Mouse (Mus musculus): Measurements from ENCODE around the gene Olfr1051. TPM values are rescaled to one million over a fixed set of nuclear protein-coding genes. Genes with fewer than 3 reads are reported as not detected.
"Not testable (repeated sequence)": the region's sequence is repeated elsewhere in the genome, so short reads cannot be mapped to it uniquely, and the experiment has no call there.

The Olfr1051 gene
- polyA plus RNA-seq (2012; rRNA removed), result not detected in 2 replicates

GRCm38 (mm10) chr2:86278988-86279387 is at the start of gene Olfr1051:
Gene Olfr1051 (minus strand): TSS chr2:86279088.
- not testable (repeated sequence) for H3K36me3 ChIP-seq (ENCODE audit: control insufficient read depth, insufficient read depth, low read length); DNase-seq (ENCODE audit: low read depth in 1 of 2, low spot score in 2 of 2); H3K27me3 ChIP-seq (ENCODE audit: control insufficient read depth, insufficient read depth, low read length); H3K4me3 ChIP-seq (ENCODE audit: extremely low read depth, insufficient read depth, insufficient read length); H3K4me1 ChIP-seq (ENCODE audit: control insufficient read depth, insufficient read depth, insufficient read length); H3K27ac ChIP-seq (ENCODE audit: insufficient read depth, low read length)

GRCm38 (mm10) chr2:86315184-86315583 is 36.3 kb upstream of the Olfr1051 start, which contains the start of gene Olfr1053:
Gene Olfr1053 (minus strand): TSS chr2:86315284.
- Histone ChIP-seq H3K36me3 (ENCODE audit: control insufficient read depth, insufficient read depth, low read length) (no peaks in the 10 kb centered on the region), H3K27ac (ENCODE audit: insufficient read depth, low read length) (no peak within 1 kb of the TSS), H3K27me3 (ENCODE audit: control insufficient read depth, insufficient read depth, low read length) (no peaks in the 10 kb centered on the region), H3K4me1 (ENCODE audit: control insufficient read depth, insufficient read depth, insufficient read length) (no peaks in the 10 kb centered on the region), H3K4me3 (ENCODE audit: extremely low read depth, insufficient read depth, insufficient read length) (no peak within 1 kb of the TSS)
- 57% methylated on average over 3 of the region's 3 CpGs for WGBS
- no peak for TF ChIP-seq CTCF (IDR thresholded peaks at IDR 0.05; ENCODE audit: extremely low read depth, insufficient read depth, insufficient read length, insufficient replicate concordance)
- TF ChIP-seq POLR2A (IDR thresholded peaks at IDR 0.05; ENCODE audit: low read depth, low read length), result no peak
- DNase-seq (ENCODE audit: low read depth in 1 of 2, low spot score in 2 of 2), result no peak

GRCm38 (mm10) chr2:86292155-86292554 is 13.3 kb upstream of the Olfr1051 start, which contains the start of gene Olfr1052:
Gene Olfr1052 (plus strand): TSS chr2:86292455.
- TF ChIP-seq POLR2A (IDR thresholded peaks at IDR 0.05; ENCODE audit: low read depth, low read length) (no peak), CTCF (IDR thresholded peaks at IDR 0.05; ENCODE audit: extremely low read depth, insufficient read depth, insufficient read length, insufficient replicate concordance) (no peak)
- no peak within 1 kb of the TSS for H3K4me3 ChIP-seq (ENCODE audit: extremely low read depth, insufficient read depth, insufficient read length)
- DNase-seq (ENCODE audit: low read depth in 1 of 2, low spot score in 2 of 2), result no peak
- no peak within 1 kb of the TSS for H3K27ac ChIP-seq (ENCODE audit: insufficient read depth, low read length)
- no peaks in the 10 kb centered on the region for H3K36me3 ChIP-seq (ENCODE audit: control insufficient read depth, insufficient read depth, low read length)
- H3K4me1 ChIP-seq (ENCODE audit: control insufficient read depth, insufficient read depth, insufficient read length), result no peaks in the 10 kb centered on the region
- H3K27me3 ChIP-seq (ENCODE audit: control insufficient read depth, insufficient read depth, low read length), result no peaks in the 10 kb centered on the region

- H3K4me3 ChIP-seq (ENCODE audit: extremely low read depth, insufficient read depth, insufficient read length); H3K4me1 ChIP-seq (ENCODE audit: control insufficient read depth, insufficient read depth, insufficient read length); H3K36me3 ChIP-seq (ENCODE audit: control insufficient read depth, insufficient read depth, low read length); DNase-seq (ENCODE audit: low read depth in 1 of 2, low spot score in 2 of 2); H3K27ac ChIP-seq (ENCODE audit: insufficient read depth, low read length); H3K27me3 ChIP-seq (ENCODE audit: control insufficient read depth, insufficient read depth, low read length): not testable (repeated sequence)
These were observed 20.7 kb downstream of the Olfr1051 start, which contains the start of gene Olfr1049 for GRCm38 (mm10) chr2:86258228-86258627. Gene Olfr1049 (minus strand): TSS chr2:86258328.

GRCm38 (mm10) chr2:86240189-86240588 is 38.7 kb downstream of the Olfr1051 start, which contains the start of gene Olfr1048:
Gene Olfr1048 (minus strand): TSS chr2:86240289.
- H3K4me1 ChIP-seq (ENCODE audit: control insufficient read depth, insufficient read depth, insufficient read length), result no peaks in the 10 kb centered on the region
- H3K4me3 ChIP-seq (ENCODE audit: extremely low read depth, insufficient read depth, insufficient read length), result no peak within 1 kb of the TSS
- no peak within 1 kb of the TSS for H3K27ac ChIP-seq (ENCODE audit: insufficient read depth, low read length)
- no peak for DNase-seq (ENCODE audit: low read depth in 1 of 2, low spot score in 2 of 2)
- TF ChIP-seq POLR2A (IDR thresholded peaks at IDR 0.05; ENCODE audit: low read depth, low read length), result no peak
- no peak for TF ChIP-seq CTCF (IDR thresholded peaks at IDR 0.05; ENCODE audit: extremely low read depth, insufficient read depth, insufficient read length, insufficient replicate concordance)
- no peaks in the 10 kb centered on the region for H3K36me3 ChIP-seq (ENCODE audit: control insufficient read depth, insufficient read depth, low read length)
- no peaks in the 10 kb centered on the region for H3K27me3 ChIP-seq (ENCODE audit: control insufficient read depth, insufficient read depth, low read length)

GRCm38 (mm10) chr2:86231301-86231700 is 47.6 kb downstream of the Olfr1051 start, which contains the start of gene Olfr1047:
Gene Olfr1047 (minus strand): TSS chr2:86231401.
- Histone ChIP-seq H3K27ac (ENCODE audit: insufficient read depth, low read length) (no peak within 1 kb of the TSS), H3K4me3 (ENCODE audit: extremely low read depth, insufficient read depth, insufficient read length) (no peak within 1 kb of the TSS), H3K27me3 (ENCODE audit: control insufficient read depth, insufficient read depth, low read length) (no peaks in the 10 kb centered on the region), H3K36me3 (ENCODE audit: control insufficient read depth, insufficient read depth, low read length) (no peaks in the 10 kb centered on the region), H3K4me1 (ENCODE audit: control insufficient read depth, insufficient read depth, insufficient read length) (no peaks in the 10 kb centered on the region)
- no peak for TF ChIP-seq CTCF (IDR thresholded peaks at IDR 0.05; ENCODE audit: extremely low read depth, insufficient read depth, insufficient read length, insufficient replicate concordance)
- TF ChIP-seq POLR2A (IDR thresholded peaks at IDR 0.05; ENCODE audit: low read depth, low read length), result no peak
- WGBS, result 83% methylated on average over 1 of the region's 1 CpGs
- no peak for DNase-seq (ENCODE audit: low read depth in 1 of 2, low spot score in 2 of 2)

Other genes starting within 250 kb of the Olfr1051 start
- 0.06 and 0.11 TPM in 2 replicates for gene Olfr1034, start 233.2 kb downstream of the Olfr1051 start, polyA plus RNA-seq (2012; rRNA removed)
- not detected in 2 replicates for gene Olfr1036, start 205.1 kb downstream of the Olfr1051 start, polyA plus RNA-seq (2012; rRNA removed)
- not detected in 2 replicates for gene Olfr1037, start 191.7 kb downstream of the Olfr1051 start, polyA plus RNA-seq (2012; rRNA removed)
- gene Olfr1039, start 143.2 kb downstream of the Olfr1051 start, polyA plus RNA-seq (2012; rRNA removed), result not detected in 2 replicates
- gene Olfr1040, start 132.4 kb downstream of the Olfr1051 start, polyA plus RNA-seq (2012; rRNA removed), result not detected in 2 replicates
- not detected in 2 replicates for gene Olfr1042, start 117.2 kb downstream of the Olfr1051 start, polyA plus RNA-seq (2012; rRNA removed)
- not detected in 2 replicates for gene Olfr1043, start 111.6 kb downstream of the Olfr1051 start, polyA plus RNA-seq (2012; rRNA removed)
- not detected in 2 replicates for gene Olfr1044, start 101.3 kb downstream of the Olfr1051 start, polyA plus RNA-seq (2012; rRNA removed)
- not detected in 2 replicates for gene Olfr52, start 93.4 kb downstream of the Olfr1051 start, polyA plus RNA-seq (2012; rRNA removed)
- gene Olfr1045, start 76.1 kb downstream of the Olfr1051 start, polyA plus RNA-seq (2012; rRNA removed), result not detected in 2 replicates
- not detected in 2 replicates for gene Olfr1046, start 59.8 kb downstream of the Olfr1051 start, polyA plus RNA-seq (2012; rRNA removed)
- not detected in 2 replicates for gene Olfr1047, start 47.7 kb downstream of the Olfr1051 start, polyA plus RNA-seq (2012; rRNA removed)
- gene Olfr1048, start 38.8 kb downstream of the Olfr1051 start, polyA plus RNA-seq (2012; rRNA removed), result not detected in 2 replicates
- gene Olfr1049, start 20.8 kb downstream of the Olfr1051 start, polyA plus RNA-seq (2012; rRNA removed), result not detected in 2 replicates
- not detected in 2 replicates for gene Olfr1052, start 13.4 kb upstream of the Olfr1051 start, polyA plus RNA-seq (2012; rRNA removed)
- gene Olfr1053, start 36.2 kb upstream of the Olfr1051 start, polyA plus RNA-seq (2012; rRNA removed), result not detected in 2 replicates
- gene Olfr1054, start 56.3 kb upstream of the Olfr1051 start, polyA plus RNA-seq (2012; rRNA removed), result not detected in 2 replicates
- gene Olfr1055, start 71.2 kb upstream of the Olfr1051 start, polyA plus RNA-seq (2012; rRNA removed), result not detected in 2 replicates
- not detected in 2 replicates for gene Olfr1056, start 83.4 kb upstream of the Olfr1051 start, polyA plus RNA-seq (2012; rRNA removed)
- not detected in 2 replicates for gene Olfr1057, start 99.3 kb upstream of the Olfr1051 start, polyA plus RNA-seq (2012; rRNA removed)
- not detected in 2 replicates for gene Olfr1058, start 109.5 kb upstream of the Olfr1051 start, polyA plus RNA-seq (2012; rRNA removed)
- gene Olfr1061, start 135.0 kb upstream of the Olfr1051 start, polyA plus RNA-seq (2012; rRNA removed), result not detected in 2 replicates
- not detected in 2 replicates for gene Olfr1062, start 147.7 kb upstream of the Olfr1051 start, polyA plus RNA-seq (2012; rRNA removed)
- not detected in 2 replicates for gene Olfr1065, start 171.5 kb upstream of the Olfr1051 start, polyA plus RNA-seq (2012; rRNA removed)
- gene Olfr1066, start 177.2 kb upstream of the Olfr1051 start, polyA plus RNA-seq (2012; rRNA removed), result not detected in 2 replicates
- not detected in 2 replicates for gene Olfr228, start 208.3 kb upstream of the Olfr1051 start, polyA plus RNA-seq (2012; rRNA removed)
- not detected in 2 replicates for gene Olfr1076, start 229.4 kb upstream of the Olfr1051 start, polyA plus RNA-seq (2012; rRNA removed)

Data from spleen, adult 2 months (tissue).